Mouse (Mus musculus) spleen, embryonic (tissue): Measurements from ENCODE around the gene Kif1b.

Experiments
- CTCF ChIA-PET: fragments of 350-600 bp; sonication (Branson Sonifier 250); formaldehyde crosslinking; loops from one replicate; lab custom pipeline; 2022; lab: Charles Lee

Gene Kif1b

DNA sequence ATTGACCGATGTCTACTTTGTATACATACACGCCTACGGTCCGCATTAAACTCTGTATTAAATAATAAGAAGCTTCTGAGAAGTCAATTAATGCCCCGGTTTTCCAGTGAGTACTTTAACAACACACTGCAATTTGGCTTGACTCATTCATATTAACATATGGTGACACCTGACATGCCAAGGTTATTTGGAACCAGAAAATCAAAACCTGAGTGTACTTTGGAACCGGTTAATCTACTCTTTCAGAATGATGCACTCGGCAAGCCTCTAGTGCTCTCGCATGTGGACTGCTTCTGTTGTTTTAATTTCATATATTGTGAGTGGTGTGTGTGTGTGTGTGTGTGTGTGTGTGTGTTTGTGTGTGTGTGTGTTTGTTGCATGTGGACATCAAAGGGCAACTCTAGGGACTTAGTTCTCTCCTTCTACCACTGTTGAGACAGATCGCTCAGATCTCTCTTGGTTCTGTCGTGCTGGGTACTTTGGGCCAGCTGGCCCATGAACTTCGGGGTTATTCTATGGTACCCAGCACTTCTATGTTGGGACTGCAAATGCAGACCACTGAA, 6.9 kb upstream of the Kif1b start:
- CTCF ChIA-PET = no interaction called here

DNA sequence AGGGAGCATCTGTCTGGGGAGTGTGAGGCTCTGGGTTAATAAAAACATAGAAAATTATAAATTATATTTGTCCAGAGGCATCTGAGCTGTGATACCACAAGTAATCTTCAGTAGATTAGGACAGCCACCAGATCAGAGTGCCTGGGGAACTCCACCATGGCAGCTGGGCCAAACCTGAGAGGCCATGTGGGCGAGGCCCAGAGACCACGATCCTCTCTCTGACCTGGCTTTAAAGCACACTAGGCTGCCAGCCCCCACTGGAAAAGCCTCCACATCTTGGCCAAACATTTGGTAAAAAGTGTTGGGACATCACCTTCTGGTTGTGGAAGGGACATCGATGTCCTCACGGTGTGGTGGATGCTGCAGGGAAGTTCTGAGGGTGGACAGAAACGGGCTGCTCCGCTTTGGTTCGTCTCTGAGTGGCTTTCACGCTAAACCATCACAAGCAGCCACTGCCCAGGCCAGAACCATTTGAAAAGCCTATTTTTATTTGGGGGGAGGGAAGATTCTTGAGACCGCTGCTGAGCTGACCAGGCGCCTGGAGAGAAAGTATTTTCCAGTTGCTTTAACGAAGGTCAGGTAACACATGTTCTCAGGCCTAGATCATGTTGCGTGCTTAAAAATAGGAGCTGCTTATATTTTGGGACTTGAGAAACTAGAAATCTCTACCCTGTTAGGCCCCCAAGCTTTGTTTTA, 6.2 kb upstream of the Kif1b start:
- CTCF ChIA-PET = no interaction called here

- CTCF ChIA-PET = no interaction called here
Measured at GRCm38 (mm10) chr4:149311996-149312395, 4.5 kb upstream of the Kif1b start.

- CTCF ChIA-PET = interaction anchor here (0.5 to 1.2 kb wide), 2 partner anchors 14 to 510 kb away, joined by 3 read pairs; no protein-coding TSS in a partner anchor
Measured at GRCm38 (mm10) chr4:149308491-149308820, 963 bp upstream of the Kif1b start.

GRCm38 (mm10) chr4:149306712-149307595, 539 bp downstream of the Kif1b start:
- CTCF ChIA-PET = interaction anchor here (0.5 to 0.6 kb wide), 2 partner anchors 66 to 159 kb away, joined by 3 to 6 read pairs; no protein-coding TSS in a partner anchor

GRCm38 (mm10) chr4:149305761-149306711, 1.5 kb downstream of the Kif1b start:
- CTCF ChIA-PET = interaction anchor here (0.6 kb wide), 1 partner anchor 65 kb away, joined by 3 read pairs; no protein-coding TSS in a partner anchor

GRCm38 (mm10) chr4:149304466-149304865, 3.0 kb downstream of the Kif1b start:
- CTCF ChIA-PET = no interaction called here

- CTCF ChIA-PET = no interaction called here
Measured at GRCm38 (mm10) chr4:149303502-149303901, 4.0 kb downstream of the Kif1b start.

DNA sequence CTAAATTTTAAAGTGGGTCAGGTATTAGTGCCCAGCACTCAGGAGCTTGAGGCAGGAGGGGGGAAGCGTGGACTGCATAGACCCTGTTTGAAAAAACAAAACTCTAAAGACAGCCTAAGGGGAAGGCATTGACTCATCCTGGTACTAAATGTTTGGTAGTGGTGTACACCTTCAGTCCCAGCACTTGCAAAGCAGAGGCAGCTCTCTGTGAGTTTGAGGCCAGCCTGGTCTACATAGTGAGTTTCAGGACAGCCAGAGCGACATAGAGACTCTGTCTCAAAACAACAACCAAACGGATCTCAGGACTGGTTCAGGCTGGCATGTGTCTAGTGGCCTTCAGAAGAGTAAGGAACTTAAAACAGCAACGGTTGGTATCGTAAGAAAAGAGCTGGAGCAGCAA, 4.7 kb downstream of the Kif1b start:
- CTCF ChIA-PET = no interaction called here

GRCm38 (mm10) chr4:149302136-149302535, 5.4 kb downstream of the Kif1b start:
- CTCF ChIA-PET = no interaction called here

DNA sequence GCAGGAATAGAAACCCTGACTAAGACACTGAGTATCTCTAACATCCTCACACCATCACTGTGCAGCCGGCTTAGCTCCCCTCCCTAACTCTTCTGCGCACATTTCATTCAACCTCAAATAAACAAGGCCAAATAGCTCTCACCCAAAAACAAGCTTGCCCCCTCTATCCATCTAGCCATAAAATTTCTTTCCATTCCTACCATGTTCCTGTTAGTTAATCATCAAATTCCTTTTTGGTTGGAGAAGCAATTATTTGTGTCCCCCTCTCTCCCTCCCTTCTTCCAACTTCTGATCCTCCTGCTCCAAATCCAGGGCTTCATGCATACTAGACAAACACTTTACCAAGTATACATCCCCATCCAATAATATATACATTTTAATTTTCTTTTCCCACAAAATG, 11.0 kb downstream of the Kif1b start:
- CTCF ChIA-PET = no interaction called here

- CTCF ChIA-PET = no interaction called here
Measured at GRCm38 (mm10) chr4:149292984-149293383, 14.5 kb downstream of the Kif1b start.

GRCm38 (mm10) chr4:149291061-149291460, 16.4 kb downstream of the Kif1b start:
- CTCF ChIA-PET = no interaction called here

GRCm38 (mm10) chr4:149290157-149290750, 17.2 kb downstream of the Kif1b start:
- CTCF ChIA-PET = no interaction called here

DNA sequence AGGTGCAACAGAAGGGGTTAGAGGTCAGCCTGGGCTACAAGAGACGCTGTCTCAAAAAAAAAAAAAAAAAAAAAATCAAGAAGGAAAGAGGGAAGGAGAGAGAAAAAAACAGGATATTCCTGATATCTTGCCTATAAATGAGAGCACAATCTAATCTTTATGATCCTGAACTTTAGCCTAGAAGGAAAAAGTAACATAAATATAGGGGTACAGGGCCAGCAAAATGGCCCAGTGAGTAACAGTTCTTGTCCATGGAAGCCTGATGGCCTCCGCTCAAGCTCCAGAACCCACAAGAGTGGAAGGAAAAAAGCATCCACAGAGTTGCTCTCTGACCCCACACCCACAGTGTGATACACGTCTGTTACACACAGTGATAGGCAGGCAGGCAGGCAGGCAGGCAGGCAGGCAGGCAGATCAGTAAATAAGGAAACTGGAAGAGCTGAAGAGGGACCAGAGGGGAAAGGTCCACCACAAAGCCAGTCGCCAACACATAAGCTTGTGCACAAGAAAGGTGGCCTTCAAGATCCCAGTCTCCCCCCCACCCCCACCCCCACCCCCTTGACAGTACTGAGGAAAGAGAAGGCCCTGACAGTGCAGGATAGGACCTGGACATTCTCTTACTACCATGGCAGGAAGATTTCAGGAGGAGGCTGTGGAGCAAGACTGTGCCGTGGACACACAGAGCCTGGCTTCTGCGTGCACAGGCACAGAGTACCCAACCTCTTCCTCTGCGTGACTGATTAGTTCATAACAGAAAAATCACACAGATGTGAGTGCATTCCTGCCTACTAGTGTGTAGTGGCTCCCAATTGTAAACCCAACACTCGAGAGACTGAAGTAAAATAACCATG, 21.0 kb downstream of the Kif1b start:
- CTCF ChIA-PET = no interaction called here

GRCm38 (mm10) chr4:149285691-149286090, 21.8 kb downstream of the Kif1b start:
- CTCF ChIA-PET = no interaction called here

- CTCF ChIA-PET = no interaction called here
Measured at GRCm38 (mm10) chr4:149283018-149283417, 24.5 kb downstream of the Kif1b start.

DNA sequence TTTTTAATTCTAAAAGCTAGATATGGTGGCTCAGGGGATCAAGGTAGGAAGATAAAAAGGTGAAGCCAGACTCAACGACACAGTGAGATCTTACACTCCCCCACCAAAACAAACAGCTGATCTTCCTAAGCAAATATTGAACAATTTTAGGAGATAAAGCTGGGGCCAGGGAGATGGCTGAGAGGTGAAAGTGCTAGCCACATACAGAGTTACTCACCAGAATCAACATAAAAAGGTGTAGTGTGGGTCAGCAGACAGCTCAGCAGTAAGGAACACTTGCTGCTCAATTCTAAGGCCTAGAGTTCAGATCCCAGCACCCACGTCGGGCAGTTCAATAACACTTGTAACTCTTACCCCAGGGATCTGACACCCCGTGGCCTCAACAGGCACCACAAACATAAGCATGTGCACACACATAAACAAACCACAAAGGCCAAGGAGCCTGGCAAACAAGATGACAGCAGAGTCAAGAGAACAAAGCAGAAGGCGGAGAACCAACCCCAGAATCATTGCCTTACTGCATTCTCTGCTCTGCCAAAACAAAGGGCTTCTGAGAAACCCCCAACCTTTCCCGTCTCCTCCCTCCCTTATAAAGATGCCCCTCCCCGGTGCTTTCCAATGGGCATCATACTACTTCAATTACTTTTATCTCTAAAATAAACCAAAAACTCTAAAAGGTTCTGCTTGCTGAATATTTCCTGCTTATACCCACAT, 25.3 kb downstream of the Kif1b start:
- CTCF ChIA-PET = no interaction called here

GRCm38 (mm10) chr4:149277571-149277970, 29.9 kb downstream of the Kif1b start:
- CTCF ChIA-PET = no interaction called here
